Mouse (Mus musculus): ENCODE data around the gene Zdhhc18.

DNA sequence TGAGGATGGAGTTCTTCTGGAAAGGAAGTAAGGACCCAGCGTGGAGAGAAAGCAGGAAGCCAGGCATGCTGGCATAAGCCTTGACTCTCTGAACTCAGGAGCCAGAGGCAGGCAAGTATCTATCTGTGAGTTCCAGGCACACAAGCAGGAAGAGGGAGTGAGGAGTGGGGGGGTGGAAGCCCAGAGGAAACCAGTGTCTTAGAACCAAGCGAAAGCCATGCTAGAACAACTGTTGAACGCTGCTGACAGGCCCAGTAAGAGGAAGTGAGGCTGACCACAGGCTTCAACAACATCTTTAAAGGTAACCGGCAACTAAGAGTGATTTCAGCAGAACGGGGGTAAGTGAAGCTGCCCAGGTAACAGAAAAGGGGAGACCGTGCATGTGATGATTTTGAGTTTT, 16.2 kb upstream of the Zdhhc18 start:
- TF ChIP-seq GATA1 (IDR thresholded peaks at IDR 0.05; ENCODE audit: borderline replicate concordance, low read length): no peak
- no peak for TF ChIP-seq FLI1 (IDR thresholded peaks at IDR 0.05; ENCODE audit: low read length)
